Mouse (Mus musculus) MEL (cell line): Measurements from ENCODE around the gene Morc4. TPM values are rescaled to one million over a fixed set of nuclear protein-coding genes. Genes with fewer than 3 reads are reported as not detected.

Source experiments
- DNase-seq: peaks from one replicate; pipeline ENCODE4 v3.0.0; 2011; ENCODE audit warnings: low read depth, low spot score
- H3K27ac ChIP-seq: 2 replicates; pipeline ENCODE4 v1.5.1; 2012; ENCODE audit warnings: low read depth, mild to moderate bottlenecking, control low read depth, low read length, moderate library complexity; ENCODE audit not compliant: control insufficient read depth
- H3K27me3 ChIP-seq, 2 experiments: fragments of 150-350 bp in 1 of 2; sonication (generic) in 1 of 2; 2 replicates each; pipeline ENCODE4 v1.6.1; 2012; ENCODE audit warnings: low read length in 2 of 2, mild to moderate bottlenecking in 2 of 2, improper control_type of control experiment in 1 of 2, moderate library complexity in 1 of 2; ENCODE audit not compliant: insufficient read depth in 2 of 2, control insufficient read depth in 1 of 2
- H3K36me3 ChIP-seq, 2 experiments: 2 replicates each; pipeline ENCODE4 v1.6.1; 2012 to 2014; ENCODE audit warnings: low read length in 2 of 2, improper control_type of control experiment in 1 of 2, inconsistent platforms in 1 of 2, mild to moderate bottlenecking in 1 of 2; ENCODE audit not compliant: insufficient read depth in 2 of 2, control insufficient read depth in 1 of 2
- H3K4me1 ChIP-seq, 2 experiments: fragments of 150-350 bp in 1 of 2; sonication (generic) in 1 of 2; 2 replicates each; pipeline ENCODE4 v1.6.1; 2012; ENCODE audit warnings: low read length in 2 of 2, improper control_type of control experiment in 1 of 2, mild to moderate bottlenecking in 1 of 2; ENCODE audit not compliant: insufficient read depth in 2 of 2, control insufficient read depth in 1 of 2
- H3K4me3 ChIP-seq, 2 experiments: fragments of 150-350 bp in 1 of 2; sonication (generic) in 1 of 2; 2 replicates each; pipeline ENCODE4 v1.5.1; 2012; ENCODE audit warnings: low read depth in 2 of 2, low read length in 2 of 2, mild to moderate bottlenecking in 2 of 2, moderate library complexity in 2 of 2, control low read depth in 1 of 2, improper control_type of control experiment in 1 of 2; ENCODE audit not compliant: control insufficient read depth in 1 of 2, insufficient read depth in 1 of 2
- H3K79me2 ChIP-seq: 2 replicates; pipeline ENCODE4 v1.6.1; 2012; ENCODE audit warnings: mild to moderate bottlenecking, low read length, moderate library complexity; ENCODE audit not compliant: control insufficient read depth, poor library complexity, insufficient read depth
- H3K9ac ChIP-seq: 2 replicates; pipeline ENCODE4 v1.6.1; 2012; ENCODE audit warnings: low read depth, mild to moderate bottlenecking, control low read depth, low read length, moderate library complexity; ENCODE audit not compliant: control insufficient read depth, poor library complexity, severe bottlenecking
- H3K9me3 ChIP-seq: fragments of 150-350 bp; sonication (generic); replicated peaks from 2 replicates; pipeline ENCODE4 v1.6.1; 2012; ENCODE audit warnings: mild to moderate bottlenecking, low read length, improper control_type of control experiment, moderate library complexity; ENCODE audit not compliant: insufficient read depth
- BHLHE40 ChIP-seq: IDR thresholded peaks from 2 replicates; pipeline ENCODE4 v1.6.1; 2012; ENCODE audit warnings: low read depth, mild to moderate bottlenecking, inconsistent platforms, low read length, improper control_type of control experiment, borderline replicate concordance
- CHD1 ChIP-seq: IDR thresholded peaks from 2 replicates; pipeline ENCODE4 v1.6.1; 2012; ENCODE audit warnings: low read depth, mild to moderate bottlenecking, inconsistent platforms, low read length, improper control_type of control experiment
- CHD2 ChIP-seq: IDR thresholded peaks from 2 replicates; pipeline ENCODE4 v1.6.1; 2011; ENCODE audit warnings: low read length, improper control_type of control experiment
- CTCF ChIP-seq, 3 experiments: IDR thresholded peaks in 2 of 3; conservative IDR thresholded peaks in 1 of 3; 2 replicates each; pipeline ENCODE4 v1.5.1; 2011 to 2012; ENCODE audit warnings: low read length in 3 of 3, low read depth in 2 of 3, mild to moderate bottlenecking in 2 of 3, improper control_type of control experiment in 1 of 3, inconsistent platforms in 1 of 3, mixed read lengths in 1 of 3, moderate library complexity in 1 of 3; ENCODE audit not compliant: control insufficient read depth in 1 of 3, insufficient read depth in 1 of 3, poor library complexity in 1 of 3, severe bottlenecking in 1 of 3
- E2F4 ChIP-seq: IDR thresholded peaks from 2 replicates; pipeline ENCODE4 v1.6.1; 2011; ENCODE audit warnings: low read depth, low read length, improper control_type of control experiment, borderline replicate concordance
- ELF1 ChIP-seq: IDR thresholded peaks from 2 replicates; pipeline ENCODE4 v1.6.1; 2014; ENCODE audit warnings: low read depth, mild to moderate bottlenecking, inconsistent platforms, low read length, improper control_type of control experiment, moderate library complexity
- EP300 ChIP-seq, 2 experiments: IDR thresholded peaks; 2 replicates each; pipeline ENCODE4 v1.6.1; 2011; ENCODE audit warnings: improper control_type of control experiment in 2 of 2, low read length in 2 of 2, low read depth in 1 of 2, mild to moderate bottlenecking in 1 of 2
- ETS1 ChIP-seq: IDR thresholded peaks from 2 replicates; pipeline ENCODE4 v1.6.1; 2012; ENCODE audit warnings: low read depth, mild to moderate bottlenecking, inconsistent platforms, low read length, improper control_type of control experiment, moderate library complexity
- GABPA ChIP-seq: IDR thresholded peaks from 2 replicates; pipeline ENCODE4 v1.6.1; 2012; ENCODE audit warnings: low read depth, mild to moderate bottlenecking, inconsistent platforms, low read length, improper control_type of control experiment, moderate library complexity
- GATA1 ChIP-seq: IDR thresholded peaks from 2 replicates; pipeline ENCODE4 v1.6.1; 2011; ENCODE audit warnings: low read depth, low read length, improper control_type of control experiment
- HCFC1 ChIP-seq: IDR thresholded peaks from 2 replicates; pipeline ENCODE4 v1.6.1; 2012; ENCODE audit warnings: low read depth, mild to moderate bottlenecking, inconsistent platforms, low read length, improper control_type of control experiment, moderate library complexity
- JUND ChIP-seq: IDR thresholded peaks from 2 replicates; pipeline ENCODE4 v1.6.1; 2011; ENCODE audit warnings: low read depth, mild to moderate bottlenecking, improper control_type of control experiment, low read length
- MAFK ChIP-seq: IDR thresholded peaks from 2 replicates; pipeline ENCODE4 v1.6.1; 2011; ENCODE audit warnings: low read depth, mild to moderate bottlenecking, low read length, improper control_type of control experiment, borderline replicate concordance
- MAX ChIP-seq: IDR thresholded peaks from 2 replicates; pipeline ENCODE4 v1.6.1; 2011; ENCODE audit warnings: low read length, improper control_type of control experiment
- MXI1 ChIP-seq: IDR thresholded peaks from 2 replicates; pipeline ENCODE4 v1.6.1; 2011; ENCODE audit warnings: mild to moderate bottlenecking, low read depth, low read length, improper control_type of control experiment
- MYB ChIP-seq: IDR thresholded peaks from 2 replicates; pipeline ENCODE4 v1.6.1; 2011; ENCODE audit warnings: mild to moderate bottlenecking, low read depth, low read length, improper control_type of control experiment
- MYC ChIP-seq: IDR thresholded peaks from 2 replicates; pipeline ENCODE4 v1.6.1; 2011; ENCODE audit warnings: low read depth, mild to moderate bottlenecking, low read length, improper control_type of control experiment, moderate library complexity
- NELFE ChIP-seq: IDR thresholded peaks from 2 replicates; pipeline ENCODE4 v1.6.1; 2011; ENCODE audit warnings: low read depth, low read length, improper control_type of control experiment
- NRF1 ChIP-seq: IDR thresholded peaks from 2 replicates; pipeline ENCODE4 v1.6.1; 2014; ENCODE audit warnings: low read depth, mild to moderate bottlenecking, inconsistent platforms, low read length, improper control_type of control experiment, moderate library complexity; ENCODE audit not compliant: poor library complexity, insufficient read depth, severe bottlenecking
- POLR2A ChIP-seq, 2 experiments: IDR thresholded peaks; 2 replicates each; pipeline ENCODE4 v1.6.1; 2011 to 2012; ENCODE audit warnings: low read length in 2 of 2, mild to moderate bottlenecking in 2 of 2, control low read depth in 1 of 2, improper control_type of control experiment in 1 of 2, low read depth in 1 of 2, moderate library complexity in 1 of 2; ENCODE audit not compliant: control insufficient read depth in 1 of 2, insufficient read depth in 1 of 2, poor library complexity in 1 of 2
- POLR2AphosphoS2 ChIP-seq: IDR thresholded peaks from 2 replicates; pipeline ENCODE4 v1.6.1; 2011; ENCODE audit warnings: low read length, improper control_type of control experiment
- POLR2AphosphoS5 ChIP-seq: IDR thresholded peaks from 2 replicates; pipeline ENCODE4 v1.6.1; 2012; ENCODE audit warnings: low read depth, borderline replicate concordance, mild to moderate bottlenecking, inconsistent platforms, low read length, moderate library complexity, mixed read lengths
- RAD21 ChIP-seq: IDR thresholded peaks from 2 replicates; pipeline ENCODE4 v1.6.1; 2011; ENCODE audit warnings: mild to moderate bottlenecking, low read depth, low read length, improper control_type of control experiment
- TAL1 ChIP-seq: IDR thresholded peaks from 2 replicates; pipeline ENCODE4 v1.6.1; 2012; ENCODE audit warnings: mild to moderate bottlenecking, inconsistent platforms, low read length, moderate library complexity, mixed read lengths
- TBP ChIP-seq: IDR thresholded peaks from 2 replicates; pipeline ENCODE4 v1.8.0; 2011; ENCODE audit warnings: low read depth, low read length, improper control_type of control experiment
- UBTF ChIP-seq: IDR thresholded peaks from 2 replicates; pipeline ENCODE4 v1.6.1; 2012; ENCODE audit warnings: low read depth, mild to moderate bottlenecking, inconsistent platforms, low read length, improper control_type of control experiment, moderate library complexity, borderline replicate concordance; ENCODE audit not compliant: insufficient read depth
- USF1 ChIP-seq: IDR thresholded peaks from 2 replicates; pipeline ENCODE4 v1.6.1; 2014; ENCODE audit warnings: low read depth, mild to moderate bottlenecking, inconsistent platforms, low read length, improper control_type of control experiment, moderate library complexity
- USF2 ChIP-seq, 2 experiments: IDR thresholded peaks; 2 replicates each; pipeline ENCODE4 v1.6.1; 2011 to 2012; ENCODE audit warnings: improper control_type of control experiment in 2 of 2, low read length in 2 of 2, borderline replicate concordance in 1 of 2, inconsistent platforms in 1 of 2, low read depth in 1 of 2, mild to moderate bottlenecking in 1 of 2; ENCODE audit not compliant: insufficient read depth in 1 of 2
- ZC3H11A ChIP-seq: IDR thresholded peaks from 2 replicates; pipeline ENCODE4 v1.6.1; 2012; ENCODE audit warnings: low read depth, mild to moderate bottlenecking, inconsistent platforms, low read length, improper control_type of control experiment
- ZKSCAN1 ChIP-seq: IDR thresholded peaks from 2 replicates; pipeline ENCODE4 v1.6.1; 2012; ENCODE audit warnings: low read depth, mild to moderate bottlenecking, inconsistent platforms, low read length, improper control_type of control experiment, moderate library complexity
- ZMIZ1 ChIP-seq: IDR thresholded peaks from 2 replicates; pipeline ENCODE4 v1.6.1; 2012; ENCODE audit warnings: low read depth, mild to moderate bottlenecking, inconsistent platforms, low read length, improper control_type of control experiment, moderate library complexity
- ZNF384 ChIP-seq: IDR thresholded peaks from 2 replicates; pipeline ENCODE4 v1.6.1; 2012; ENCODE audit warnings: low read depth, mild to moderate bottlenecking, inconsistent platforms, low read length, improper control_type of control experiment
- polyA plus RNA-seq, 2 experiments: library from polyadenylated mRNA; stranded (reverse) in 1 of 2; unstranded in 1 of 2; fragments of >175 nt in 1 of 2; fragments of >200 nt in 1 of 2; gene quantifications; 2 replicates each; pipeline versions ENCODE4 v1.2.1 to v1.2.4; 2012; ENCODE audit warnings: low replicate concordance in 2 of 2, low read depth in 1 of 2; ENCODE audit not compliant: insufficient read length in 2 of 2, insufficient read depth in 1 of 2, missing spikeins in 1 of 2
- total RNA-seq: library from RNA; depleted of rRNA; stranded (reverse); fragments of 300-350 nt; gene quantifications from 2 replicates; pipeline ENCODE4 v1.2.3, GENCODE M21; 2012

The Morc4 gene
- total and polyA plus RNA-seq, 3 experiments: 4.2 to 221 (median 20.4) TPM

DNA sequence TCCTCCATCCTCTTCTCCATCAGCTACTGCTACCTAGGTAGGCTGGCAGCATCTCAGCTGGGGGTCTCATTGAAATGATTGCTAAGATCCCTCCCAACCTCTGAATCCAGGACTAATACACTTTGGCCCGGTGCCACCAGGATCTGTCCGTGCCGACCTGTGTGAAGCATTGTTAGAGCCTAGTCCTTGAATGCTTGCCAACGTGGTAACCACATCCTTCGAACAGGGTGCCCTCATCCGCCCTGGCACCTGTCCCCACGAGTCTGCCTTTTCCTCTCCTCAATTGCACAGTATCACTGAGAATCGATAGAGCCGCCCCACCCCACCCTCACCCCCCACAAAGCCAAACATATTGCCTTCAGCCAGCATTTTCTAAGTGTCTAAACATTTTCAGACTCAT, 73.6 kb downstream of the Morc4 start:
- Histone ChIP-seq H3K27me3 (no peaks in the 10 kb centered on the region), H3K4me1 (peaks cover 9 to 35% of the 10 kb centered on the region in 2 experiments), H3K9ac (no peak overlapping the region), H3K36me3 (peaks cover 0 to 33% of the 10 kb centered on the region in 2 experiments; a peak in 2 of 4 replicates), H3K4me3 (no peak overlapping the region), H3K27ac (no peak overlapping the region), H3K9me3 (no peaks in the 10 kb centered on the region), H3K79me2 (no peaks in the 10 kb centered on the region)
- DNase-seq: no peak
- no peak for TF ChIP-seq ELF1
- TF ChIP-seq MXI1: no peak
- no peak for TF ChIP-seq CHD2
- TF ChIP-seq HCFC1: no peak
- no peak for TF ChIP-seq POLR2AphosphoS2
- TF ChIP-seq ZNF384: no peak

DNA sequence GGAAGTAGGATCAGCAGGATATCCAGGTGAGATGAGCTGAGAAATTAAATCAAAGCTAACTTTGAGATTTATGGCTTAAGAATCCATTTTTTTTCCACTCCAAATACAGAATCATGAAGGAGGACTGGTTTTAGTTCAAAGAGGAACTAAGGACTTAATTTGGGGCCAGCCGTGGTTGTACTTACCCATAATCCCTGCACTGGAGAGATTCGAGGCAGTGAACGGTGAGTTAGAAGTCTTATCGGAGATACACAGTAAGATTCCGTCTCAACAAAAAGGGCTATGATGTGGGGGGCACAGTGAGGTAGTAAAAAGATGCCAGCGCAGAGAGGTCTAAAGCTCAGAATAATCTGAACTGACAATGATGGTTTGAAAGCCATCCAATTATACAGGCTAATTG, 75.4 kb downstream of the Morc4 start:
- H3K27me3 ChIP-seq: no peaks in the 10 kb centered on the region
- H3K9ac ChIP-seq: no peak overlapping the region
- peak; percentile 68 for DNase-seq
- H3K79me2 ChIP-seq: no peaks in the 10 kb centered on the region
- H3K27ac ChIP-seq: no peak overlapping the region
- no peak overlapping the region for H3K4me3 ChIP-seq
- peaks cover 0 to 27% of the 10 kb centered on the region in 2 experiments; a peak in 2 of 4 replicates for H3K36me3 ChIP-seq
- H3K4me1 ChIP-seq: peaks cover 9 to 32% of the 10 kb centered on the region in 2 experiments
- H3K9me3 ChIP-seq: no peaks in the 10 kb centered on the region
- TF ChIP-seq ZMIZ1 (no peak), TBP (no peak), RAD21 (no peak), CTCF (IDR thresholded peaks at IDR 0.05 in 2 of 3, conservative IDR thresholded peaks at IDR 0.05 in 1 of 3; ENCODE audit: control insufficient read depth in 1 of 3, insufficient read depth in 1 of 3, low read depth in 2 of 3, low read length in 3 of 3, poor library complexity in 1 of 3, severe bottlenecking in 1 of 3) (no peak), POLR2AphosphoS5 (no peak), UBTF (no peak), POLR2AphosphoS2 (no peak), MYB (no peak), MXI1 (no peak), ETS1 (no peak), EP300 (IDR thresholded peaks at IDR 0.05; ENCODE audit: low read depth in 1 of 2, low read length in 2 of 2) (peak; percentile 30 to 65; a peak in 3 of 4 replicates), ZC3H11A (no peak), TAL1 (peak; percentile 18; the same call in 1 of the 2 replicates), GABPA (no peak), USF1 (no peak), E2F4 (no peak), MYC (no peak), CHD1 (no peak), MAX (no peak), ELF1 (no peak), POLR2A (IDR thresholded peaks at IDR 0.05; ENCODE audit: control insufficient read depth in 1 of 2, insufficient read depth in 1 of 2, low read depth in 1 of 2, low read length in 2 of 2, poor library complexity in 1 of 2) (no peak), CHD2 (no peak), USF2 (IDR thresholded peaks at IDR 0.05; ENCODE audit: borderline replicate concordance in 1 of 2, insufficient read depth in 1 of 2, low read depth in 1 of 2, low read length in 2 of 2) (no peak), BHLHE40 (0 out of 2 replicates have a peak, but pooled peaks have one; percentile 13), GATA1 (peak; percentile 65), ZKSCAN1 (no peak), ZNF384 (no peak), JUND (no peak), NELFE (no peak), MAFK (no peak), NRF1 (no peak)
